Mouse (Mus musculus) A20 (cell line): Measurements from ENCODE around the gene Prn.

ENCODE experiments used
- DNase-seq: peaks from one replicate; pipeline ENCODE4 v3.0.0-alpha.2; 2011; ENCODE audit warnings: low read depth, low spot score

Prn gene

DNA sequence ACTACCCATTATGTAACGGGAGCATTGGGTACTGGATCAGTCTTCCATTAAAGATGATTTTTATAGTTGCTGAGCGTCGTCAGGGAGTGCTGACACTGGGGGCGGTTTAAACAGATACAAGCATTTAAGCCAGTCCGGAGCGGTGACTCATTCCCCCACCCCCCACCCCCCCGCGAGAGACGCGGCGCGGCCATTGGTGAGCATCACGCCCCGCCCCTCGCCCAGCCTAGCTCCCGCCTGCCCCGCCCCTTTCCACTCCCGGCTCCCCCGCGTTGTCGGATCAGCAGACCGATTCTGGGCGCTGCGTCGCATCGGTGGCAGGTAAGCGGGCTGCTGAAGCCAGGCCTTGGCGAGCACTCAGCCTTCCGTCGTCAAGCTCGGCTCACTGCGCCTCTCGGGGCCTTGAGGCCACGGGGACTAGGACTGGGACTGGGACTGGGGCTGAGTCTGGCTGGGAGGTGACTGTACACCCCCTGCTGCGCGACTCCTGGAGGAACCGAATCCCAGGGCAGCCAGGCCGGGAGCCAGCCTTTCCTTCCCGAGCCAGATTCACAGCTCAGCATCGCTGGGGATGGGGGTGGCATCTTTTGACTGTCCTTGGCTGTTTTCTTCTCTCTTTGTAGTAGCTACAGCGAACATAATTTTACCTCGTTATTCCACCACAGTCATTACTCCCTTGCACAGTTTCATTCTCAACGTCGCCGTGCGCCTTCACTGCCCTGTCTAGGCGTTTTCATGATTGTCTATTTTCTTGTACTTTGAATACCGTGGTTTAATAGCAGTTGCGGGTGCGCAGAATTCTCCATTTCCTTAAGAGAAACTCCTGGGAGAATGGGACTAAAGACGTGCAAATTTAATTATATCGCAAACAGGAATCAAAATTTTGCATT lies at the start of gene Prn, which contains the start of gene Prnp:
Gene Prn, plus strand, starts transcription at position 275 of the 890 bp plus-strand sequence.
Gene Prnp, plus strand, starts transcription at position 246 of the 890 bp plus-strand sequence.
- DNase-seq, result peak; percentile 95

GRCm38 (mm10) chr2:131862617-131863275 lies 47.0 kb upstream of the Prn start:
- DNase-seq, result no peak

DNA sequence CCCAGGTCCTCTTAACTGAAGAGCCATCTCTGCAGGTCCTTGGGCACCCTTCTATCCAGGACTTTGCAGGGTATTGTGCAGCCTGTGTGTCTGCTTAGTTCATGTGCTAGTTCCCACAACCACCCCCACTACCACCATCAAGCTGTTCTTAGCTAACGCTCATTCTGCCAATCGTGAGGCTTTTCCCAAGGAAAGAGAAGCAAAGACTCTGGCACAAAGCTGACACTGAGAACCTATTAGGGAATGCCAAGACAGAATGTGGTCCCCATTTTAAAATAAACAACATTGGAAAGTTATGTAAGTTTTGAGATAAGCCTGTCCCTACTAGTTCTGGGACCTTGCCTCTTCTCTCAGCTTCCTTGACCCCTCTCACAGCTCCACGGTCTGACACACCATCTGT lies 46.3 kb upstream of the Prn start:
- DNase-seq, result no peak

DNA sequence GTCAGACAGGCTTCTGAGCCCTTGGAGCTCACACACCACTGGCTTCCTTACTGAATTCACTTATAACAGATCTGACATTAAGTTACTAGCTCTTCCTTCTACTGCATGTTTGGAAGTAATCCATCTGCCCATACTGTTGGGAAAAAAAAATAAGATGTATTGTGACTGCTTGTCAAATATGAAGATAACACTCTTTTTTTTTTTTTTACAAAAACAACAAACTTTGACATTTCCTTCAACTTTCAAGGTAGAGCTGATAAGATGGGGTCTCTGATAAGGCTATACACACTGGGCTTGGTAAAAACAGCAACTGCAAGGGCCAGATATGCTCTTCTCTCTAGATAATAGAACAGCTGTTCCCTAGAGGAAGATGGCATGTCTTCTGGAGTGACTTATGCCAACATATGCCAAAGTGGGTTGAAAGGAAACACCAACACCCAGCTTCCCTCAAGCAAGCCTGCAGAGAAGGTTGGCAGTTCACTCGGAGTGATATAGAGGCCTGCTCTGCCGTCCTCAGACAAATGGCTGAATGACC lies 45.4 kb upstream of the Prn start:
- DNase-seq, result no peak

DNA sequence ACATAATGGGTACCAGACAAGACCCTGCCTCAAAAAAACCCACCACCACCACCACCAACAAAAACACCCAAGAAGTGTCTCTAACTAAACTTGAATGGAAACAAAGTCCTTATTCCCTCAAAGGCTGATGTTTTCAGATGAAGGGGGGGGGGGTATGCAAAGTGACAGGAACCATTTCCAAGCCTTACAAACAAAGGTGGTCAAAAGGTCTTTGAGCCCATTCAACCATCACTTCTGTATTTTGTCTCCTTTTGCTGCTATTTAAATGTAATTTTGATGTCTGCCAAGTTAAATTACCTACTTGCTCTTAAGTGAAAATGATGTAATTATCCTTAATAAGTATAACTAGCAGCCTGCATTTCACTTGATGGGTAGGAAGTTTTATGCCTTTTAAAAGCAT lies 43.1 kb upstream of the Prn start:
- no peak for DNase-seq

DNA sequence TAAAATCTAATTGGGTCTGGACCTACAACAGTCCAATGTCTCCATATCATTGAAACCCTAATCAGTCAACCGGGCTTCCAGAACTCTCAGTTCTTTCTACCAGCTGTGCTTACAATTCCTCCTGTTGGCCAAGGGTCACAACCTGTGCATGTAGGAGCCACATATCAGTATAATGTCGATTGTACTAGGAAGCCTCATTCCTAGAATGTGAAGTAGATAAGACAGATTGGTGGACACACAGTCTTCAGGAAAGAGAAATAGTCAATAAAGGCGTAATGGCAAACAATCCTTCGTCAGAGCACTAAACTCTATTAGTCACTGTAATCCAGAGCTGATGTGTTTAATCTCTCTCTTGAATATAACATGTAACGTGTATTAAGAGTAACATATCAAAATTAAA lies 40.8 kb upstream of the Prn start:
- DNase-seq, result no peak

GRCm38 (mm10) chr2:131873376-131873775 lies 36.4 kb upstream of the Prn start:
- no peak for DNase-seq

- no peak for DNase-seq
These were observed 33.0 kb upstream of the Prn start for GRCm38 (mm10) chr2:131876551-131877265.

DNA sequence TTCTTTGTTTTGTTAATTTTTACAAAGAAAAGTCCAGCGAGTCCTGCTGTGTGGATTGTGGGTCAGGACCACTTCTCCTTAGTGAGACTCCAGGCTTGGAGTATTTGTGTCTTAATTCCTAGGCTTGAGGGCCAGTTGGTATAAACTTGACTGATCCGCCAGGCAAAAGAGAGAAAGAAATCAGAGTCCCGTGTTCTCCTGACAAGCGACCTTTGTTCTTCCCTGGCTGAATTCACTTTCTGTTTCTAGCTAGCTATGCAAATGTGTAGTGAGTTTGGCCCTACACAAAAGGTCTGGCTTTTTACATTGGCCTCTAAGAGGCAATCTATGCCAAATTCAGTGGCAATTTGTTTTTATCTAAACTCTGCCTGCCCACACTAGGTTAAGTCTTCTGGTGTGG lies 28.0 kb upstream of the Prn start:
- peak; percentile 56 for DNase-seq

DNA sequence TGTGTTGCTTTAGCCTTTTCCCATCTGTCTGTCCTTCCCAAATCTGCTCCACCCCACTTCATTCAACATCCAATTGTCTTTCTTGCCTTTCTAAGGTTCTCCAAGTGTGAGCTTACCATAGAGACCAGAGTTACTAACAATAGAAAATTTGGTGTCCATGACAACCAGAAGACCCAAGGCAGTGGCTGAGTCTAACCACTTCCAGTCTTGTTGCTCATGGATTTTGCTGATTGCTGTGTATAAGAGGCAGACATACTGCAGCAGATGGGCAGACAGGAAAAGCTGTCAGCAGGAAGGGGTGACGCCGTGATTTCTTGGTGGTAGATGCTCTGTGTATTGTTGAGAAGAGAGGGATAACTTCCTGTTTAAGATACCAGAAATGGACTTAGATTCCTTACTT lies 26.6 kb upstream of the Prn start:
- no peak for DNase-seq

DNA sequence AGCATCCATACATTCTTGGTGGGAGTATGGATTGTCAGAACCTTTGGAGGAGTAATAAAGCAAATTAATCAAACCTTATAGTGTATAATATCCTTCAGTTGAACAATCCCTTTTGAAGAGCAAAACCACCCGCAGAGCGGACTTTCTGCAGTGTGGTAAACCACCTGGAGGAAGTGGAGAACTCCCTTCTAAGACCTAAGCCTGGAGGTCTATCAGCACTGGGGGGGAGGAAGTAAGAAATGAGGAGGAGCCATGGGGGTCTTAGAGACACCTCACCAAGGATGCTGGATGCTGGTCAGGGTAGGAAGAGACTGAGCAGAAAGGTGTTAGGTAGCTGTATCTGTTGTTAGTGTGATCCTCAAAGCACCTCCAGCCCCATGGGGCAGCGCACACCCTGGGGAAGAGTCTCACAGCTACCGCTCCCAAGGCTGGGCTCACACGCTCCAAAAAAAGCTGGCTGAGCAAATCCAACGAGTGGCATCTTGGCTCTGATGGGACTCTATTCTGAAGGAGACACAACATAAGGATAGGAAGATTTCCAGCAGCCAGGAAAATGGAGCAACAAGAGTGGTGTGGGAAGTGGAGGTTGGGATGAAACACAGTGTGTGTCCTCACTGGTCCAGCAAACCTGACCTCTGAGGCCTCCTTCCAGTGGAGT lies 23.1 kb upstream of the Prn start:
- no peak for DNase-seq

DNA sequence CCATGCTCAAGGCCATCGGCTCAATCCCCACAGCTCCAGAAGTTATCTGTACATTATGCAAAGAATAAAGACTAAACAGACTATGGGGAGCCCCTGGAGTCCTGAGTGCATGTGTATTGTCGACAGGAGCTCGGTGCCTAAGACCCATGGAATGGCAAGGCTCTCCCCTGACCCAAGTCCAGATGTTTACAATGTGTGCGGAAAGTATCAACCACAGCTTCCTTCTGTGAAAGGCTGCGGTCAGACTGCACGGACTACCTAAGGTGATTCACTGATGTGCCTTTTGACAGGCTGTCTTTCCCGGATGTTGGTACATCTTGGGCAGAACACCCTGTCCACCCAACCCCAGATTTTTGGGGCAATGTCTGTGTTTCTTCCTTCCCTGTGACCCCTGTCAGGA lies 21.5 kb upstream of the Prn start:
- DNase-seq, result no peak

DNA sequence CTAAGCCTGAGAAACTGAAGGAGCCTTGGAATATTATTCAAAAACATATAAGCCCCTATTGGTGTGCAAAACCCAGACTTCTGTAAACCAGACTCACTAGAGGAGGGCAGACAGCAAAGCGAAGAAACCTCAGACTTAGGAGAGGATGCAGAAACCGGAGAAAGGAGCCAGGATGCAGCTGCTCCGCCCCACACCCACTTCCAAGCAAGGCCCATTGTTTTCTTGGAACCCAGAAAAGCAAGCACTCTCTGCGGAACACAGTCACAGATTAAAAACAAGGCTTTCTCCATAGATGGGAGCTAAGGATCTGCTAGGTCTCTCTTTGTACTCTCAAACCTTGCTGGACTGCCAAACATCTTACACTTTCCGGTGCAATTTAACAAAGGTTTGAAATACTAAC lies 17.2 kb upstream of the Prn start:
- DNase-seq, result no peak

- no peak for DNase-seq
These were observed 14.7 kb upstream of the Prn start for GRCm38 (mm10) chr2:131895106-131895505.

DNA sequence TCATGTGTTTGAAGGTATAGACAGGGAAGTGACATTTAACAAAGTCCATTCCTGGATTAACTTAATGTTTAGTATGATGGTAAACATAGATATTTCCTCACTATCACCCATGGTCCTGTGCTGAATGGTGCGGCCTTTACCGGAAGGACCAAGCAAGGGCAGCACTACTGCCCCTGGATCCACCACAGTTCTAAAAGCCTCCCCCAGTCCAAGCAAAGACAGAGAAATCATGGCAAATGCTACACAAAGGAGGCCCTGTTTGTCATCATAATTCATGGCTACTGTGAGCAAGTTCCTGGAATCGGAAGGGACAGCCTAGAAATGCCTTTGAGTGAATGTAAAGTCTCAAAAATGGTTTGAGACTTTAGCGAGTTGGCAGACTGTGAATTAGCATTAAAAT lies 13.7 kb upstream of the Prn start:
- DNase-seq, result no peak

DNA sequence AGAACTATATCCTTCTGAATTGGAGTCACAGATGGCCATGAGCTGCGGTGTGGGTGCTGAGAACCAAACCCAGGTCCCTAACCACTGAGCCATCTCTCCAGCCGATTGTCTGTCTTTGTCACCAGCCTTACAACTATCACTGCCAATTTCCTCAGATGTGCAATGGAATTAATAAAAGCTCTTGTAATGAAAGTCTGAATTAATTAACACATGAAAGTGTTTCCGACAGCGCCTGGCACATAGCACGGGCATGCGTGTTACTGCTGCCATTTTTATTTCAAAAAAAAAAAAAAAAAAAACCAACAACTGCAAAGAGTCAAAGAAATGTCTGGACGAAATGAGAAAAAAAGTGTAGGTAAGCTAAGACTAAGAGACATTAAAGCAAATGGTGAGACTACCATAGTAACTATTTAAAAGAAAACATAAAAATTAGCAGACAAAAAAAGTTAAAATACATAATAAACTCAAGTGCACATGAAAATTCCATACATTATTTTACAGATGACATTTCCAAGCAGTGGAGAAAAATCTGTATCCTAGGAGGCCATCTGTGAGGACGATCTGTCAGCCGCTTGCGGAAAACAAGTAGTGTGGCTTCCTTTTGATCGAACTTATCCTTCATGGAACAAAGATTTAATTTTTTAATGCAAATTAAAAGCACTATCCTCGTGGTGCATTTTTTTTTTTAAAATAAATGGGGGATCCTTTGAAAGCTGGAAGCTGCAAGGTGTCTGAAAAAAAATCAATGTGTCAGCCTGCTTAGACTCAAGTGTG lies 12.2 kb upstream of the Prn start:
- DNase-seq, result no peak

DNA sequence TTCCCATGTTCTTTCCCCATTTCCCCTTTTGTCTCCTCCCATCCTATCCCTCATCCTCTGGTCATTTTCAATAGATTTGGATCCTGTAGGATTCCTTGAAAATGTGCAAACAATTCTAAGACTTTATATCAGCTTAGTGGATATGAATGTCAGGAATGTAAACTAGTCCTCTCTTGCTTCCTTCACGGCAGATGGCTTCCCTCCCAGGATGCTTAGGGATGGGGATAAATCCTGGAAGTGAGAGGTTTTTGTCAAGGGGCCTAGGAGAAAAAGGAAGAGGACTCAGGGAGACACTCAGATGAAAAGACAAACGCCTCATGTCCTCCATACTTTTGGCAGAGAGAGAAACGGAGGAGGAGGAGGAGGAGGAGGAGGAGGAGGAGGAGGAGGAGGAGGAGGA lies 7.3 kb upstream of the Prn start:
- DNase-seq, result no peak

DNA sequence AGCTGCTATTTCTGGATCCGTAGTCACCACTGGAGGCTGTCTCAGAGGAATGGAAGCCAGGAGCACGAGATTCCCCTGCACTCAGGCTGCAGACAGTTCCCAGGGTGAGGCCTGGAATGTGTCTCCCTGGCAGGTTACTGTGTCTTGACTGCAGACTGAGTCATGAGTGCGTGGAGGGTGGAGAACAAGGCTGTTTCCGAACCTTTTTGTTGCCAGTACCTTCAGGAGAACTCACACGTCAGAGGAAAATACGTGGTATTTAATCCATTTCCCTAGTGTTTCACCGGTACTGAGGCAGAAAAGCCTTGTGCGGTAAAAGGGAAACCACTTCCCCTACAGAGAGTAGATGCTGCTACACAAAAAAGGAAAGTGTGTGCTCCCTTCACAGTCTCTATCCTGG lies 6.9 kb upstream of the Prn start:
- DNase-seq, result no peak

GRCm38 (mm10) chr2:131905025-131905424 lies 4.7 kb upstream of the Prn start:
- no peak for DNase-seq

- no peak for DNase-seq
These were observed 4.0 kb upstream of the Prn start for GRCm38 (mm10) chr2:131905776-131906175.

- DNase-seq, result no peak
These were observed 3.5 kb upstream of the Prn start for GRCm38 (mm10) chr2:131906266-131906665.
